Mouse (Mus musculus) lung, adult 18-20 months (tissue): ENCODE data around the gene Rbks.
"Not testable (repeated sequence)": the region's sequence is repeated elsewhere in the genome, so short reads cannot be mapped to it uniquely, and the experiment has no call there.

Experiments
- DNase-seq, 2 experiments: peaks; one replicate each; pipeline ENCODE4 v3.0.0; 2022; ENCODE audit warnings: mixed read lengths in 2 of 2

The Rbks gene

GRCm38 (mm10) chr5:31673431-31673830 lies 24.0 kb downstream of the Rbks start:
- DNase-seq = no peak

- DNase-seq = no peak
Measured at GRCm38 (mm10) chr5:31671137-31671536, 26.3 kb downstream of the Rbks start.

GRCm38 (mm10) chr5:31669984-31670383 lies 27.4 kb downstream of the Rbks start:
- DNase-seq = no peak

- no peak for DNase-seq
Measured at GRCm38 (mm10) chr5:31668325-31668968, 29.0 kb downstream of the Rbks start.

- DNase-seq = no peak
Measured at GRCm38 (mm10) chr5:31666176-31666575, 31.3 kb downstream of the Rbks start.

GRCm38 (mm10) chr5:31655688-31656190 lies 41.7 kb downstream of the Rbks start:
- no peak for DNase-seq

GRCm38 (mm10) chr5:31650518-31651288 lies 46.7 kb downstream of the Rbks start:
- DNase-seq = no peak

- no peak for DNase-seq
Measured at GRCm38 (mm10) chr5:31647327-31647726, 50.1 kb downstream of the Rbks start.

GRCm38 (mm10) chr5:31646574-31646973 lies 50.9 kb downstream of the Rbks start:
- no peak for DNase-seq

- no peak for DNase-seq
Measured at GRCm38 (mm10) chr5:31645798-31646197, 51.6 kb downstream of the Rbks start.

GRCm38 (mm10) chr5:31644847-31645246 lies 52.6 kb downstream of the Rbks start:
- DNase-seq = no peak

GRCm38 (mm10) chr5:31644272-31644671 lies 53.2 kb downstream of the Rbks start:
- DNase-seq = no peak

GRCm38 (mm10) chr5:31642300-31642699 lies 55.1 kb downstream of the Rbks start:
- DNase-seq = no peak

GRCm38 (mm10) chr5:31640542-31640941 lies 56.9 kb downstream of the Rbks start:
- no peak for DNase-seq

GRCm38 (mm10) chr5:31636636-31637253 lies 60.7 kb downstream of the Rbks start:
- DNase-seq = peak in 1 of 2 experiments; percentile 24

GRCm38 (mm10) chr5:31634679-31635078 lies 62.7 kb downstream of the Rbks start:
- no peak for DNase-seq

- DNase-seq = no peak
Measured at GRCm38 (mm10) chr5:31634161-31634560, 63.3 kb downstream of the Rbks start.

- not testable (repeated sequence) for DNase-seq
Measured at GRCm38 (mm10) chr5:31631169-31631568, 66.3 kb downstream of the Rbks start.

GRCm38 (mm10) chr5:31630064-31630463 lies 67.4 kb downstream of the Rbks start:
- peak; percentile 56 to 68 for DNase-seq

- no peak for DNase-seq
Measured at GRCm38 (mm10) chr5:31628555-31628954, 68.9 kb downstream of the Rbks start.

GRCm38 (mm10) chr5:31627562-31628526 lies 69.6 kb downstream of the Rbks start:
- no peak for DNase-seq

GRCm38 (mm10) chr5:31627117-31627516 lies 70.3 kb downstream of the Rbks start:
- DNase-seq = peak in 1 of 2 experiments; percentile 23
